Mouse (Mus musculus) MEL (cell line): ENCODE data around the gene Nfkbie. TPM values are rescaled to one million over a fixed set of nuclear protein-coding genes. Genes with fewer than 3 reads are reported as not detected.

Experiments
- DNase-seq: peaks from one replicate; pipeline ENCODE4 v3.0.0; 2011; ENCODE audit warnings: low read depth, low spot score
- H3K27ac ChIP-seq: 2 replicates; pipeline ENCODE4 v1.5.1; 2012; ENCODE audit warnings: low read depth, mild to moderate bottlenecking, control low read depth, low read length, moderate library complexity; ENCODE audit not compliant: control insufficient read depth
- H3K27me3 ChIP-seq, 2 experiments: fragments of 150-350 bp in 1 of 2; sonication (generic) in 1 of 2; 2 replicates each; pipeline ENCODE4 v1.6.1; 2012; ENCODE audit warnings: low read length in 2 of 2, mild to moderate bottlenecking in 2 of 2, improper control_type of control experiment in 1 of 2, moderate library complexity in 1 of 2; ENCODE audit not compliant: insufficient read depth in 2 of 2, control insufficient read depth in 1 of 2
- H3K36me3 ChIP-seq, 2 experiments: 2 replicates each; pipeline ENCODE4 v1.6.1; 2012 to 2014; ENCODE audit warnings: low read length in 2 of 2, improper control_type of control experiment in 1 of 2, inconsistent platforms in 1 of 2, mild to moderate bottlenecking in 1 of 2; ENCODE audit not compliant: insufficient read depth in 2 of 2, control insufficient read depth in 1 of 2
- H3K4me1 ChIP-seq, 2 experiments: fragments of 150-350 bp in 1 of 2; sonication (generic) in 1 of 2; 2 replicates each; pipeline ENCODE4 v1.6.1; 2012; ENCODE audit warnings: low read length in 2 of 2, improper control_type of control experiment in 1 of 2, mild to moderate bottlenecking in 1 of 2; ENCODE audit not compliant: insufficient read depth in 2 of 2, control insufficient read depth in 1 of 2
- H3K4me3 ChIP-seq, 2 experiments: fragments of 150-350 bp in 1 of 2; sonication (generic) in 1 of 2; 2 replicates each; pipeline ENCODE4 v1.5.1; 2012; ENCODE audit warnings: low read depth in 2 of 2, low read length in 2 of 2, mild to moderate bottlenecking in 2 of 2, moderate library complexity in 2 of 2, control low read depth in 1 of 2, improper control_type of control experiment in 1 of 2; ENCODE audit not compliant: control insufficient read depth in 1 of 2, insufficient read depth in 1 of 2
- H3K79me2 ChIP-seq: 2 replicates; pipeline ENCODE4 v1.6.1; 2012; ENCODE audit warnings: mild to moderate bottlenecking, low read length, moderate library complexity; ENCODE audit not compliant: control insufficient read depth, poor library complexity, insufficient read depth
- H3K9ac ChIP-seq: 2 replicates; pipeline ENCODE4 v1.6.1; 2012; ENCODE audit warnings: low read depth, mild to moderate bottlenecking, control low read depth, low read length, moderate library complexity; ENCODE audit not compliant: control insufficient read depth, poor library complexity, severe bottlenecking
- H3K9me3 ChIP-seq: fragments of 150-350 bp; sonication (generic); replicated peaks from 2 replicates; pipeline ENCODE4 v1.6.1; 2012; ENCODE audit warnings: mild to moderate bottlenecking, low read length, improper control_type of control experiment, moderate library complexity; ENCODE audit not compliant: insufficient read depth
- CHD1 ChIP-seq: IDR thresholded peaks from 2 replicates; pipeline ENCODE4 v1.6.1; 2012; ENCODE audit warnings: low read depth, mild to moderate bottlenecking, inconsistent platforms, low read length, improper control_type of control experiment
- CHD2 ChIP-seq: IDR thresholded peaks from 2 replicates; pipeline ENCODE4 v1.6.1; 2011; ENCODE audit warnings: low read length, improper control_type of control experiment
- CTCF ChIP-seq, 3 experiments: IDR thresholded peaks in 2 of 3; conservative IDR thresholded peaks in 1 of 3; 2 replicates each; pipeline ENCODE4 v1.5.1; 2011 to 2012; ENCODE audit warnings: low read length in 3 of 3, low read depth in 2 of 3, mild to moderate bottlenecking in 2 of 3, improper control_type of control experiment in 1 of 3, inconsistent platforms in 1 of 3, mixed read lengths in 1 of 3, moderate library complexity in 1 of 3; ENCODE audit not compliant: control insufficient read depth in 1 of 3, insufficient read depth in 1 of 3, poor library complexity in 1 of 3, severe bottlenecking in 1 of 3
- MAZ ChIP-seq: IDR thresholded peaks from 2 replicates; pipeline ENCODE4 v1.6.1; 2012; ENCODE audit warnings: low read depth, mild to moderate bottlenecking, inconsistent platforms, low read length, improper control_type of control experiment
- MXI1 ChIP-seq: IDR thresholded peaks from 2 replicates; pipeline ENCODE4 v1.6.1; 2011; ENCODE audit warnings: mild to moderate bottlenecking, low read depth, low read length, improper control_type of control experiment
- NELFE ChIP-seq: IDR thresholded peaks from 2 replicates; pipeline ENCODE4 v1.6.1; 2011; ENCODE audit warnings: low read depth, low read length, improper control_type of control experiment
- POLR2AphosphoS2 ChIP-seq: IDR thresholded peaks from 2 replicates; pipeline ENCODE4 v1.6.1; 2011; ENCODE audit warnings: low read length, improper control_type of control experiment
- RCOR1 ChIP-seq: IDR thresholded peaks from 2 replicates; pipeline ENCODE4 v1.6.1; 2012; ENCODE audit warnings: low read depth, mild to moderate bottlenecking, inconsistent platforms, low read length, improper control_type of control experiment
- SMC3 ChIP-seq: IDR thresholded peaks from 2 replicates; pipeline ENCODE4 v1.6.1; 2011; ENCODE audit warnings: low read depth, low read length, improper control_type of control experiment
- USF2 ChIP-seq, 2 experiments: IDR thresholded peaks; 2 replicates each; pipeline ENCODE4 v1.6.1; 2011 to 2012; ENCODE audit warnings: improper control_type of control experiment in 2 of 2, low read length in 2 of 2, borderline replicate concordance in 1 of 2, inconsistent platforms in 1 of 2, low read depth in 1 of 2, mild to moderate bottlenecking in 1 of 2; ENCODE audit not compliant: insufficient read depth in 1 of 2
- ZKSCAN1 ChIP-seq: IDR thresholded peaks from 2 replicates; pipeline ENCODE4 v1.6.1; 2012; ENCODE audit warnings: low read depth, mild to moderate bottlenecking, inconsistent platforms, low read length, improper control_type of control experiment, moderate library complexity
- ZMIZ1 ChIP-seq: IDR thresholded peaks from 2 replicates; pipeline ENCODE4 v1.6.1; 2012; ENCODE audit warnings: low read depth, mild to moderate bottlenecking, inconsistent platforms, low read length, improper control_type of control experiment, moderate library complexity
- polyA plus RNA-seq, 2 experiments: library from polyadenylated mRNA; stranded (reverse) in 1 of 2; unstranded in 1 of 2; fragments of >175 nt in 1 of 2; fragments of >200 nt in 1 of 2; gene quantifications; 2 replicates each; pipeline versions ENCODE4 v1.2.1 to v1.2.4; 2012; ENCODE audit warnings: low replicate concordance in 2 of 2, low read depth in 1 of 2; ENCODE audit not compliant: insufficient read length in 2 of 2, insufficient read depth in 1 of 2, missing spikeins in 1 of 2
- total RNA-seq: library from RNA; depleted of rRNA; stranded (reverse); fragments of 300-350 nt; gene quantifications from 2 replicates; pipeline ENCODE4 v1.2.3, GENCODE M21; 2012

Nfkbie gene
- total and polyA plus RNA-seq, 3 experiments = 2.7 to 5.7 TPM; not detected in 1

DNA sequence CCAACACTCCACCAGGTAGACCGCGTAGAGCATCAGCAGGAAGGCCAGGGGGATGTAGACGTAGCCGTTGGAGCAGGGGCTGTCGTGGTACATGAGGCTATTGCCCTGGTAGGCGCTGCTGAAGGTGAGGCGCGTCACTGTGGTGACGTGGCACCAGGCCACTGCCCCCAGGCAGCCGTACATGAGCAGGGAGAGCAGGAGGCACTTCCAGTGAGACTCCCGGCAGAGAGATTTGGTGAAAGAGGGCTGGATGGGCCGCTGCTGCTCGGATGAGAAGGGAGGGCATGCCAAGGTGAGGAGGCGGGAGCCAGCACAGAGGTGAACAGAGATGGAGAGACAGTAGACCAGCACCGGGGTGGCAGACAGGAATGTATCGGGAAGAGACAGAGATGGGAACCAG, 8.6 kb upstream of the Nfkbie start:
- Histone ChIP-seq H3K9ac (no peak overlapping the region), H3K27ac (no peak overlapping the region), H3K36me3 (no peaks in the 10 kb centered on the region), H3K4me3 (no peak overlapping the region), H3K79me2 (no peaks in the 10 kb centered on the region)
- TF ChIP-seq ZMIZ1 (no peak), MAZ (no peak), MXI1 (no peak), CHD2 (no peak), RCOR1 (no peak), POLR2AphosphoS2 (no peak), NELFE (no peak), CHD1 (no peak), USF2 (IDR thresholded peaks at IDR 0.05; ENCODE audit: borderline replicate concordance in 1 of 2, insufficient read depth in 1 of 2, low read depth in 1 of 2, low read length in 2 of 2) (no peak), ZKSCAN1 (no peak)
- TF ChIP-seq, all 39 proteins: peak for 0
- DNase-seq = no peak
- peaks cover 2 to 4% of the 10 kb centered on the region in 2 experiments; a peak in 3 of 4 replicates for H3K27me3 ChIP-seq
- H3K9me3 ChIP-seq = no peaks in the 10 kb centered on the region
- H3K4me1 ChIP-seq = peaks cover 0 to 10% of the 10 kb centered on the region in 2 experiments; a peak in 1 of 4 replicates

- H3K79me2 ChIP-seq = no peaks in the 10 kb centered on the region
- peaks cover 2% of the 10 kb centered on the region in 2 experiments; a peak in 3 of 4 replicates for H3K27me3 ChIP-seq
- peaks cover 0 to 11% of the 10 kb centered on the region in 2 experiments; a peak in 1 of 4 replicates for H3K4me1 ChIP-seq
- H3K27ac ChIP-seq = no peak overlapping the region
- DNase-seq = no peak
- no peak for TF ChIP-seq POLR2AphosphoS2
- peak in 1 of 3 experiments; percentile 13; a peak in 2 of 6 replicates for TF ChIP-seq CTCF (IDR thresholded peaks at IDR 0.05 in 2 of 3, conservative IDR thresholded peaks at IDR 0.05 in 1 of 3; ENCODE audit: control insufficient read depth in 1 of 3, insufficient read depth in 1 of 3, low read depth in 2 of 3, low read length in 3 of 3, poor library complexity in 1 of 3, severe bottlenecking in 1 of 3)
- peak; percentile 13; the same call in 1 of the 2 replicates for TF ChIP-seq SMC3
- no peak overlapping the region for H3K9ac ChIP-seq
- no peaks in the 10 kb centered on the region for H3K9me3 ChIP-seq
- H3K36me3 ChIP-seq = no peaks in the 10 kb centered on the region
- no peak overlapping the region for H3K4me3 ChIP-seq
These were observed 7.9 kb upstream of the Nfkbie start for GRCm38 (mm10) chr17:45547461-45548190.
